Mouse (Mus musculus) midbrain, embryonic 16.5 days (tissue): ENCODE results near the gene Jrkl. TPM values are rescaled to one million over a fixed set of nuclear protein-coding genes. Genes with fewer than 3 reads are reported as not detected.

Source experiments
- ATAC-seq: fragments of 200-750 bp; cut with Nextera tagmentation; 2 replicates; pipeline ENCODE4 v1.8.0; 2017; ENCODE audit warnings: moderate TSS enrichment
- H3K27ac ChIP-seq: fragments of 300-500 bp; sonication (generic); 2 replicates; pipeline ENCODE4 v1.5.1; 2014; ENCODE audit warnings: mild to moderate bottlenecking, low read length, mixed read lengths
- H3K27me3 ChIP-seq: fragments of 300-500 bp; sonication (generic); 2 replicates; pipeline ENCODE4 v1.6.1; 2014; ENCODE audit warnings: low read depth, low read length, mixed read lengths; ENCODE audit not compliant: control insufficient read depth, insufficient read depth
- H3K36me3 ChIP-seq: fragments of 300-500 bp; sonication (generic); 2 replicates; pipeline ENCODE4 v1.6.1; 2014; ENCODE audit warnings: mild to moderate bottlenecking, low read length, moderate library complexity, mixed read lengths; ENCODE audit not compliant: control insufficient read depth, insufficient read depth
- H3K4me1 ChIP-seq: fragments of 300-500 bp; sonication (generic); 2 replicates; pipeline ENCODE4 v1.6.1; 2014; ENCODE audit warnings: mild to moderate bottlenecking, low read length, mixed read lengths; ENCODE audit not compliant: control insufficient read depth, insufficient read depth
- H3K4me2 ChIP-seq: fragments of 300-500 bp; sonication (generic); 2 replicates; pipeline ENCODE4 v1.6.1; 2014; ENCODE audit warnings: mild to moderate bottlenecking, low read length, mixed read lengths
- H3K4me3 ChIP-seq: fragments of 300-500 bp; sonication (generic); 2 replicates; pipeline ENCODE4 v1.5.1; 2014; ENCODE audit warnings: low read depth, mild to moderate bottlenecking, low read length, moderate library complexity, mixed read lengths
- H3K9ac ChIP-seq: fragments of 300-500 bp; sonication (generic); 2 replicates; pipeline ENCODE4 v1.6.1; 2014; ENCODE audit warnings: low read depth, low read length, mixed read lengths
- H3K9me3 ChIP-seq: fragments of 300-500 bp; sonication (generic); replicated peaks from 2 replicates; pipeline ENCODE4 v1.6.1; 2014; ENCODE audit warnings: mild to moderate bottlenecking, low read length, mixed read lengths; ENCODE audit not compliant: control insufficient read depth, poor library complexity, severe bottlenecking
- WGBS: fragments of 180-500 bp; shearing (Covaris S2); extraction: QIAGEN DNeasy Blood & Tissue Kit; methylation state at CpG from one replicate; pipeline ENCODE4 v1.1.7; 2014; 5-methylcytosine and 5-hydroxymethylcytosine counted together
- polyA plus RNA-seq: library from polyadenylated mRNA; unstranded; fragments of >200 nt; fragmentation: Nextera tagmentation; extraction: Ambion mirVana; gene quantifications from 2 replicates; pipeline ENCODE4 v1.2.1, GENCODE M21; 2015

Jrkl gene
- 11.0 and 13.6 TPM in 2 replicates for polyA plus RNA-seq

GRCm38 (mm10) chr9:13245481-13245880, at the start of gene Jrkl:
Jrkl (minus strand) TSS chr9:13245829.
- no peaks in the 10 kb centered on the region for H3K9me3 ChIP-seq
- peak within 1 kb of the TSS; percentile 73 for H3K27ac ChIP-seq
- peaks cover 21% of the 10 kb centered on the region for H3K4me1 ChIP-seq
- WGBS = 5% methylated on average over 10 of the region's 10 CpGs
- H3K4me2 ChIP-seq = peak within 1 kb of the TSS; percentile 69
- no peaks in the 10 kb centered on the region for H3K27me3 ChIP-seq
- H3K36me3 ChIP-seq = no peaks in the 10 kb centered on the region
- ATAC-seq = 0 out of 2 replicates have a peak, but pooled peaks have one; percentile 15
- H3K9ac ChIP-seq = peak within 1 kb of the TSS; percentile 69
- H3K4me3 ChIP-seq = peak within 1 kb of the TSS; percentile 54

GRCm38 (mm10) chr9:13287482-13287881, 41.9 kb upstream of the Jrkl start:
- WGBS = 75% methylated on average over 2 of the region's 2 CpGs
- no peak overlapping the region for H3K27ac ChIP-seq
- ATAC-seq = no peak
- no peak overlapping the region for H3K4me3 ChIP-seq
- no peaks in the 10 kb centered on the region for H3K4me1 ChIP-seq
- no peak overlapping the region for H3K9ac ChIP-seq
- no peaks in the 10 kb centered on the region for H3K27me3 ChIP-seq
- H3K36me3 ChIP-seq = no peaks in the 10 kb centered on the region
- H3K9me3 ChIP-seq = no peaks in the 10 kb centered on the region
- H3K4me2 ChIP-seq = no peak overlapping the region

GRCm38 (mm10) chr9:13273219-13273618, 27.6 kb upstream of the Jrkl start:
- 92% methylated on average over 1 of the region's 1 CpGs for WGBS
- H3K4me2 ChIP-seq = no peak overlapping the region
- H3K9me3 ChIP-seq = no peaks in the 10 kb centered on the region
- no peak overlapping the region for H3K4me3 ChIP-seq
- 0 out of 2 replicates have a peak, but pooled peaks cover 2% of the 10 kb centered on the region for H3K36me3 ChIP-seq
- H3K9ac ChIP-seq = no peak overlapping the region
- no peaks in the 10 kb centered on the region for H3K27me3 ChIP-seq
- no peaks in the 10 kb centered on the region for H3K4me1 ChIP-seq
- no peak overlapping the region for H3K27ac ChIP-seq
- no peak for ATAC-seq

GRCm38 (mm10) chr9:13260980-13261379, 15.4 kb upstream of the Jrkl start:
- Histone ChIP-seq H3K9me3 (no peaks in the 10 kb centered on the region), H3K4me3 (no peak overlapping the region), H3K9ac (no peak overlapping the region), H3K36me3 (no peaks in the 10 kb centered on the region; the same call in 1 of the 2 replicates), H3K27ac (no peak overlapping the region), H3K27me3 (no peaks in the 10 kb centered on the region), H3K4me1 (no peaks in the 10 kb centered on the region), H3K4me2 (no peak overlapping the region)
- 91% methylated on average over 3 of the region's 3 CpGs for WGBS
- no peak for ATAC-seq

- ATAC-seq = no peak
- WGBS = 93% methylated on average over 2 of the region's 2 CpGs
- H3K9me3 ChIP-seq = no peaks in the 10 kb centered on the region
- H3K4me1 ChIP-seq = no peaks in the 10 kb centered on the region
- no peaks in the 10 kb centered on the region for H3K27me3 ChIP-seq
- H3K4me3 ChIP-seq = no peak overlapping the region
- H3K27ac ChIP-seq = no peak overlapping the region
- no peak overlapping the region for H3K4me2 ChIP-seq
- no peak overlapping the region for H3K9ac ChIP-seq
- H3K36me3 ChIP-seq = no peaks in the 10 kb centered on the region; the same call in 1 of the 2 replicates
Measured at GRCm38 (mm10) chr9:13258173-13258572, 12.5 kb upstream of the Jrkl start.

- Histone ChIP-seq H3K9ac (no peak overlapping the region), H3K4me3 (no peak overlapping the region), H3K27ac (no peak overlapping the region), H3K4me2 (no peak overlapping the region), H3K4me1 (no peaks in the 10 kb centered on the region), H3K36me3 (no peaks in the 10 kb centered on the region; the same call in 1 of the 2 replicates), H3K27me3 (no peaks in the 10 kb centered on the region), H3K9me3 (no peaks in the 10 kb centered on the region)
- ATAC-seq = no peak
- 97% methylated on average over 1 of the region's 1 CpGs for WGBS
Measured at GRCm38 (mm10) chr9:13256726-13257125, 11.1 kb upstream of the Jrkl start.

- H3K4me2 ChIP-seq = no peak overlapping the region
- no peaks in the 10 kb centered on the region for H3K27me3 ChIP-seq
- no peak overlapping the region for H3K4me3 ChIP-seq
- H3K9ac ChIP-seq = no peak overlapping the region
- ATAC-seq = no peak
- no peaks in the 10 kb centered on the region for H3K9me3 ChIP-seq
- H3K36me3 ChIP-seq = no peaks in the 10 kb centered on the region
- WGBS = 92% methylated on average over 2 of the region's 2 CpGs
- no peak overlapping the region for H3K27ac ChIP-seq
- peaks cover 7% of the 10 kb centered on the region for H3K4me1 ChIP-seq
Measured at GRCm38 (mm10) chr9:13251251-13251650, 5.6 kb upstream of the Jrkl start.

GRCm38 (mm10) chr9:13248104-13248503, 2.5 kb upstream of the Jrkl start:
- Histone ChIP-seq H3K36me3 (no peaks in the 10 kb centered on the region), H3K9me3 (no peaks in the 10 kb centered on the region), H3K4me2 (peak overlapping the region; percentile 63; the same call in 1 of the 2 replicates), H3K27ac (no peak overlapping the region), H3K4me3 (no peak overlapping the region), H3K9ac (no peak overlapping the region), H3K4me1 (peaks cover 21% of the 10 kb centered on the region), H3K27me3 (no peaks in the 10 kb centered on the region)
- no peak for ATAC-seq
- WGBS = 95% methylated on average over 4 of the region's 4 CpGs

GRCm38 (mm10) chr9:13246815-13247638, 1.4 kb upstream of the Jrkl start, which contains the start of gene Ccdc82:
Ccdc82 (plus strand) TSS chr9:13246955.
- ATAC-seq = peak; percentile 97
- H3K4me1 ChIP-seq = peaks cover 21% of the 10 kb centered on the region
- 2% methylated on average over 26 of the region's 39 CpGs for WGBS

More at GRCm38 (mm10) chr9:13246815-13247638, 1.4 kb upstream of the Jrkl start, which contains the start of gene Ccdc82:
- Histone ChIP-seq H3K4me3 (peak within 1 kb of the TSS; percentile 54), H3K9ac (peak within 1 kb of the TSS; percentile 64), H3K27ac (peak within 1 kb of the TSS; percentile 78), H3K4me2 (peak within 1 kb of the TSS; percentile 69), H3K36me3 (no peaks in the 10 kb centered on the region), H3K27me3 (no peaks in the 10 kb centered on the region), H3K9me3 (no peaks in the 10 kb centered on the region)
